Mouse (Mus musculus): ENCODE measurements around the gene Figla. TPM values are rescaled to one million over a fixed set of nuclear protein-coding genes. Genes with fewer than 3 reads are reported as not detected.
"Not testable (repeated sequence)": the region's sequence is repeated elsewhere in the genome, so short reads cannot be mapped to it uniquely, and the experiment has no call there.

Gene Figla
- not detected for total RNA-seq (2021)
- long read RNA-seq, experiment 1 = 0 reads
- long read RNA-seq, experiment 2 = 0 reads

DNA sequence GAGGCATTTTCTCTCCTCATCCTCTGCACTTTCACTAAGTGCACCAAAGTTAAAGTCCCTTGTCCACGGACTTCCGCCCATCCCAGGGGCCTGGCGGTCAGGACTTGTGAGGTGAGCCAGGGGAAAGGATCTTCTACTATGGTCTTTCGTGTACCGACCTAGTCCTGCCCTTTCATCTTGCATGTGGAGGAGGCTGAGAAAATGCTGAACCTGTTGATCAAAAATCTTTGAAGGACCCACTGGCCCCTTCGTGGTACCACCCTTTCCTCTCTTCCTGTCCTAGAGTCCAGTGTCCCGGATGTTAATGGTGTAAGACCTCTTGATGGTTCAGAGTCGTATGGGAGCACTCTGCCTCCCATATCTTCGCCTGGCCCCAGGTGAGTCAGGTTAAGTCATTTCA lies at the start of gene Figla:
Gene Figla (plus strand): TSS at position 301 of the 400 bp plus-strand sequence.
- intact Hi-C loops (cut with DNase I) = loop anchor here (10.0 kb wide), 1 partner anchor 181 kb away; the partner anchor contains the start of gene Nat8
- DNase-seq (ENCODE audit: low spot score in 2 of 2) = no peak

DNA sequence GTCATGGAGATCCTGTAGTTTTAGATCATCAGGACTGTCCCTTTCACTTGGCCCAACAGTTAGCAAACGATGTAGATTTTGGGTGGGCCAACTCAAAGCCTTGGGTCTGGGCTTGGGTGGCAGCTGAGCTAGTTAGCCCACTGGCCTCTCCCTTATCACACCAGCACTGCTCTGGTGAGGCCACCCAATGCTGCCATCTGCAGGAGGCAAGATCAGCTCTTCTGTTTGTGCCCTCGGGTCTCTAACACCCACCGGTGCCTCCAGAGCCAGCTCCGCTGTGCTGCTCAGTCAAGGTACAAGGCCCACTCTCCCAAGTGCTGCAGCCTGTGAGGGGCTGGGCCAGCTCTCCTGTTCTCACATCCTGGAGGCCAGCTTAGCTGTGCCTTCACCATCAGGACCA lies 49.3 kb upstream of the Figla start:
- intact Hi-C loops (cut with DNase I) = no loop called here
- DNase-seq (ENCODE audit: low spot score in 2 of 2) = no peak

DNA sequence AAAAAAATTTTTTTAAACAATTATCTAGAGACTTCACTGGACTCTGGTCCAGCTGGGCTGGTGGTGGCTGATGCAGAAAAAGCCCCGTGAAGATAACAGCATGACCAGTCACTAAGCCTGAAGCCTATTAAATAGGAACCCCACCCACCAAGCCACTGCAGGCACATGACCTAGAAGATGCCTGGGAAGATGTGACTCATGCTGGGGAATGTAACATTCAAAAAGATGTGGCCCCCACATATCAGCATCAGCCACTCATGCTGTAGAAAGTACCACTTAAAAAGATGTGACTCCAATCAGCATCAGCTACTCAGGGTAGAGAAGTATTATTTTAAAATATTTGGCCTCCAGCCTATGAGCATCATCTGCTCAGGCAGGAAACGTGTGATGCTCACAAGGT lies 46.1 kb upstream of the Figla start:
- DNase-seq (ENCODE audit: low spot score in 2 of 2) = peak in 1 of 2 experiments; percentile 34
- intact Hi-C loops (cut with DNase I) = no loop called here

DNA sequence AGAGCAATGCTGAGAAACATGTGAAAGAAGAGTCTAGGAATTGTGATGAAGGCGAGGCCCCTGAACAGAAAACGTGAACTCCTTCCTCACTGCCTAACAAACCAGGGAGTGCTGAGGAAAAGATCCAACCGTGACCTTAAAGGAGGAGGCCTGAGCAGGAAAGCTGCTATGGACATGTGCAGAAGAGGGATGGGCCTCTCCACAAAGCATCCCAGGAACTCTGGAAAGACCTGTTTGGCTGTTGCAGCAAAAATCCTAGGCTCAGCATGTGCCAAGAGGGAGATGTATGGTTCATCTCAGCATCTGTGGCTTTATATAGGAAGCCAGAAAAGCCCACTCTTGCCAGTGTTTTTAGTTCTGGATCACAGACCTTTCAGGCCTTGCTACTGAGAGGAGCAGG lies 43.3 kb upstream of the Figla start:
- intact Hi-C loops (cut with DNase I) = no loop called here
- DNase-seq (ENCODE audit: low spot score in 2 of 2) = no peak

GRCm38 (mm10) chr6:85973336-85973735 lies 42.6 kb upstream of the Figla start:
- no peak for DNase-seq (ENCODE audit: low spot score in 2 of 2)
- intact Hi-C loops (cut with DNase I) = no loop called here

GRCm38 (mm10) chr6:85974941-85975617 lies 40.9 kb upstream of the Figla start:
- no peak for DNase-seq (ENCODE audit: low spot score in 2 of 2)
- intact Hi-C loops (cut with DNase I) = no loop called here

GRCm38 (mm10) chr6:85975761-85976160 lies 40.2 kb upstream of the Figla start:
- DNase-seq (ENCODE audit: low spot score in 2 of 2) = no peak
- intact Hi-C loops (cut with DNase I) = no loop called here

GRCm38 (mm10) chr6:85976242-85976641 lies 39.7 kb upstream of the Figla start:
- no peak for DNase-seq (ENCODE audit: low spot score in 2 of 2)
- intact Hi-C loops (cut with DNase I) = no loop called here

DNA sequence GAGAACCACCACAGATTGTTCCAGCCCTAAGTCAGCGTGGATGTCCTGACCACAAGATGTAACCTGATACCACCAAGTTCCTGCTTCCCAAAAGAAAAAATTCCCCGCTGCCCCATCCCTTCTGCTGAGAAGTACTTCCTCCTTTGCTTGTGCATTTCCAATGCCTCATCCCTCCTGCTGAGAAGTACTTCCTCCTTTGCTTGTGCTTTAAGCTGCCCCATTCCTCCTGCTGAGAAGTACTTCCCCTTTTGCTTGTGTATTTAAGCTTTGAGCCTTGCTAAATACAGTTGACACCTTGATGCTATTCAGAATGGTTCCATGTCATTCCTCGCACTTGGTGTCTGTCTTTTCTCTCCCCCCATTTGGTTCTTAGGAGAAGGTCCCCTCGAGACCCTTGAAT lies 37.2 kb upstream of the Figla start:
- intact Hi-C loops (cut with DNase I); DNase-seq (ENCODE audit: low spot score in 2 of 2): not testable (repeated sequence)

DNA sequence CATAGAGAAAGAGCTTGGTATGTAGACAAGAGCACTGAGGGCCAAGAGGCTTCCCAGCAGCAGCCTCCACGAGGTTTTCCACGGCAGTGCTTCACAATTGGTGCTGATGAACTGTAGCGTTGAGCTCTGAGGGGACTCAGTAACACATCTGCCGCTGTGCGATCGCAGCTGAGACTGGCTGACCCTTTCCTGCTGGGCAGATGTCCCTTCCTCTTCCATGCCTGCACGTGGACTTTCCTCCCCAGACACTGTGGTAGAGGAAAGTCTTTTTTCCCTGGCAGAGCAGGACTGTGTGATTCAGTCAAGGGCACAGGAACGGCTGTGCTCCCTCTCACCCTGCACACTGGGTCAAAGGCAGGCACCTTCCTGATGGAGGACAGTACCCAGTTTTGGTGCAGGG lies 31.6 kb upstream of the Figla start:
- intact Hi-C loops (cut with DNase I) = no loop called here
- DNase-seq (ENCODE audit: low spot score in 2 of 2) = no peak

GRCm38 (mm10) chr6:85989570-85989969 lies 26.4 kb upstream of the Figla start:
- DNase-seq (ENCODE audit: low spot score in 2 of 2); intact Hi-C loops (cut with DNase I): not testable (repeated sequence)

GRCm38 (mm10) chr6:85990774-85991173 lies 25.2 kb upstream of the Figla start:
- DNase-seq (ENCODE audit: low spot score in 2 of 2); intact Hi-C loops (cut with DNase I): not testable (repeated sequence)

DNA sequence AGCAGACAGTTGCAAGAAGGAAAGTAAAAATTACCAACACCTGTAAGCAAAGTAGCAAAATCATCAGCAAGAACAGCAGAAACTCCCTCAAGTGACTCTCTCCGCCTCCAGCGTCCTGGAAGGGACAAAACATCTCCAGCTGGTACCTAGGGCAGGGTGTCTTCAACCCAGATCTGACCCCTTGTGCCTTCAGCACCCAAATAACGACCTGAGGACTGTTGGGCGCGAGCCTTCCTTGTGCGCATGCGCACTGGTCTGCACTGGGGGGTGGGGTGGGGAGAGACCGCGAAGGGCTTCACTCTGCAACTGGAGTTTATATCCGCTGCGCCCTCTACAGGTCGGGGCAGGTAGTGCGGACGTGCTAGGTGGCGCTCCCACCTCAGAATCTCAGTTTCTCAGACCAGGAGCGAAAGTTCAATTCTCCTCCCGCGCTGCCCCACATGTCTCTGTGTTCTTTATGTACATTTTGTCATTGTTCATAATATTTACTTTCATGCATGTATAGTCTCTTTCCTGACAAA lies 12.5 kb upstream of the Figla start:
- intact Hi-C loops (cut with DNase I) = no loop called here

DNA sequence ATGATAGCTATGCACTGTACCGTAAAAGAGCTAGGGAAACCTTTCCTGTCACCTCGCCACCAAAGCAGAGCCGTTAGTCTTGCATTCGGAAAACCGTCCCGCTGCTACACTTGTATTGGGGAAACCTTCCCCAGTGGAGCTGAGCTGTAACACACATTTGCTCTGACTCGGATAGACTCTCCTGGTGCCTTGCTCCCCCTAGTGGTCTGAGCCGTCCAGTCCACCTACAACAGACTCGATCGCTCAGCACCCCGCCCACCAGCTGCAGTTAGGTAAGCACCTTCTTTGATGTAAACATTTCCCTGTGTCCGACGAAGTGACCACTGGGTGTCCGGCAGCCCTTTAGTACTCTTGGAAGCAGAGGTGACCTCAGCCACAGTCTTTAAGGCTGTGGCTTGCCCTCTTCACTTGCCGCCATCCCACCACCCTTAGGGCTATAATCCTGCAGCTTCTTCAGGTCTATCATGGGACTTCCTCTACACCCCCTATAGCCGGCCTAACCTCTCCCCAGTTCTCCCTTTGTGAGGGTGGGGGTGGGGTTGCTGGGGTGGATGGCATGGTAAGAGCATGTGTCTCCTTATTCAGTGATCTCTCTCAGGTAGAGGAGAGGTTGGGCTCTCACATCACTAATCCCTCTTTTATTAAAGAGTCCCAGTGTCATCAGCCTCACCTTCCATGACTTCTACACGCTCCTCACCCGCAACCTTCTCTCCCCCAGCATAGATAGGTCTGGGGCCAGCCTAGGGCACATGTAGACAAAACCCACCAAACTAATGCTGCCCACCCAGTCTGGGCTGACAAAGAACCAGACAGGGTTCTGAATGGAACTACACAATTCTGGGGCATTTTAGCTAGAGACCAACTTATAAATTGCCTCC lies 11.5 kb upstream of the Figla start:
- intact Hi-C loops (cut with DNase I) = loop anchor here (5.0 kb wide), 2 partner anchors 42 to 67 kb away; partner anchors contain the start of gene Dusp11
- DNase-seq (ENCODE audit: low spot score in 2 of 2) = peak; percentile 69 to 80

More for the DNA sequence above, 12.5 kb upstream of the Figla start:
- DNase-seq (ENCODE audit: low spot score in 2 of 2) = no peak

GRCm38 (mm10) chr6:86009980-86010379 lies 6.0 kb upstream of the Figla start:
- peak; percentile 60 to 75 for DNase-seq (ENCODE audit: low spot score in 2 of 2)
- intact Hi-C loops (cut with DNase I) = loop anchor here (5.0 to 10.0 kb wide), 3 partner anchors 48 to 175 kb away; partner anchors contain the start of genes Dusp11 and Nat8

DNA sequence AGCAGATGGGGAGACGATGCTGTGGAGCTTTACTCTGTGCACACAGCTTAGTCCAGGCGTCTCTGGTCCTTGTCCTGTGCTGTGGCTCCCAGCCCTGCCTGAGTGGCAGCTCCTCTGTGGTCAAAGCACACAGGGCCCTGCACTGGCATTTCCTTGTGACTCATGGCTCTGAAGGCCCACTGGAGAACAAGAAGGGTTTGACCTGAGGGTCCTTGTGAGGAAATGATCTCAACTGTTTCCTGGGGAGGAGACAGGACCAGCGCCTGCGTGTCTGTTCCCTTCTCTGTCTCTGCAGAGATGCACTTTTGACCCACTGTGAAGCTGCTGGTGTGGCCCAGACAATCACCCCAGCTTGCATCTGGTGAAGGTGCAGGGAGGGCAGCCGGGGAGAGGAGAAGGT lies 1.2 kb upstream of the Figla start:
- intact Hi-C loops (cut with DNase I) = loop anchor here (10.0 kb wide), 1 partner anchor 180 kb away; the partner anchor contains the start of gene Nat8
- not testable (repeated sequence) for DNase-seq (ENCODE audit: low spot score in 2 of 2)

DNA sequence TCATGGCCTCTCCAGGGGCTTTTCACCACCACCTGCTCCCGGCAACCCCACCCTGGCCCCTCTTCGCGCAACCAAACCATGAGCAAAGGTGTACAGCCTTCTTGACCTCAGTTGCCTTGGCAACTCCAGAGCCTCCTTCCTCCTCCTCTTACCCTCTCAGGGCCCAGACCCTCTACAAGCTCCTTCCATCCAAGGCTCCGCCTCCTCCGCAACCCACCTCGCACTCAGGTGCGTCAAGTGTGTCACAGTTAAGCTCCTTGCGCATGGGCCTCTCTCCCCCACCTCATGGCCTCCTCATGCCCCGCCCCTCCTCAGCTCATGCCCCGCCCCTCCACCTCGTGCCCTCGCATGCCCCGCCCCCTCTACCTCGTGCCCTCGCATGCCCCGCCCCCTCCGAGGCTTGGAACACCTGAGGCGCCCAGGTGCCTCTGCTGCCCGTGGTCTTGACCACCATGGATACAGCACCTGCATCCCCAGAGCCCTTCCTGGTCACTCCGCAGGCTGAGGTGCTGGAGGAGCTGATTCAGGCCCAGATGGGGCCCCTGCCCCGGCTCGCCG lies 901 bp downstream of the Figla start:
- intact Hi-C loops (cut with DNase I) = loop anchor here (10.0 kb wide), 1 partner anchor 182 kb away; the partner anchor contains the start of gene Nat8
- DNase-seq (ENCODE audit: low spot score in 2 of 2) = no peak

- intact Hi-C loops (cut with DNase I) = loop anchor here (10.0 kb wide), 1 partner anchor 185 kb away; the partner anchor contains the start of gene Nat8
- no peak for DNase-seq (ENCODE audit: low spot score in 2 of 2)
These were observed 3.7 kb downstream of the Figla start for GRCm38 (mm10) chr6:86019415-86020237.

DNA sequence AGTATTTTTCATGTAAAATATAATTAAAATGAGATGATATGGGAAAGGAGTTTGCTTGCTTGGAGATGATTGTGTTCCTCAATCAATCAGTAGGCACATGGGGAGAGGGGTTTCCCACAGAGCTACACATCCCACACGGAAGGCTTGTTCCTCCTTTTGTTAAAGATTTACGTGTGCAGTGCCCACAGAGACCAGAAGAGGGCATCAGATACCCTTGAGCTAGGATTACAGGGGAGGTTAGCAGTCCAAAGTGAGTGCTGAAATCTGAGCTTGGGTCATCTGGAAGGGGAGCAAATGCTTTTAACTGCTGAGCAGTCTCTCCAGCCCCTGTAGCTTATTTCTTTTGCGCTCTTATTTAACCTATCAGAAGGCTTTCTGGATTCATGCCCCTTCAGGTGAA lies 5.0 kb downstream of the Figla start:
- no peak for DNase-seq (ENCODE audit: low spot score in 2 of 2)
- intact Hi-C loops (cut with DNase I) = no loop called here

Measured in left cerebral cortex, postnatal 14 days (tissue).